15 mouse cellular contexts compared by ENCODE assay signal in genomic region chr4:135115426-135116170, GRCm38 (mm10). TPM values are rescaled to one million over a fixed set of nuclear protein-coding genes. Genes with fewer than 3 reads are reported as not detected.
"Had no signal": no experiment of that assay in that cellular context is flagged by ENCODE, and none has a peak within 500 bp of the region (broad histone marks: within the 10 kb centered on the region; RNA-seq: fewer than 3 reads in every experiment).

No protein-coding gene starts in this region.

- H3K4me2 ChIP-seq: intestine, embryonic 15.5 days; liver, embryonic 11.5 days; liver, embryonic 15.5 days; lung, embryonic 14.5 days; midbrain, embryonic 11.5 days had no signal

- H3K27me3 ChIP-seq: intestine, embryonic 15.5 days had no signal

- H3K4me1 ChIP-seq: intestine, embryonic 15.5 days; liver, embryonic 15.5 days had no signal

- H3K9ac ChIP-seq: intestine, embryonic 15.5 days; liver, embryonic 15.5 days; lung, embryonic 14.5 days had no signal

- DNase-seq: kidney, adult 18-20 months; kidney, postnatal 14 days; left cerebral cortex, postnatal 4 days; lung, embryonic 14.5 days; lung, postnatal 10 days; lung, postnatal 4 days; right cerebral cortex, postnatal 14 days had no signal

- ATAC-seq: intestine, embryonic 15.5 days; midbrain, embryonic 16.5 days had no signal

- H3K27ac ChIP-seq: intestine, embryonic 15.5 days; liver, embryonic 15.5 days; stomach, postnatal 0 days had no signal

- H3K4me3 ChIP-seq: intestine, embryonic 15.5 days; liver, embryonic 15.5 days had no signal

- H3K36me3 ChIP-seq: intestine, embryonic 15.5 days; liver, embryonic 15.5 days had no signal

- H3K9me3 ChIP-seq: liver, embryonic 15.5 days had no signal

RNA-seq across cellular contexts. Expression of gene Runx3, which starts 4.9 kb away (rescaled TPM):
- polyA plus RNA-seq: kidney, embryonic 14.5 days; midbrain, embryonic 11.5 days; midbrain, embryonic 16.5 days; neural tube, embryonic 14.5 days had no signal
